Mouse (Mus musculus): ENCODE results near the gene Atp5k.

DNA sequence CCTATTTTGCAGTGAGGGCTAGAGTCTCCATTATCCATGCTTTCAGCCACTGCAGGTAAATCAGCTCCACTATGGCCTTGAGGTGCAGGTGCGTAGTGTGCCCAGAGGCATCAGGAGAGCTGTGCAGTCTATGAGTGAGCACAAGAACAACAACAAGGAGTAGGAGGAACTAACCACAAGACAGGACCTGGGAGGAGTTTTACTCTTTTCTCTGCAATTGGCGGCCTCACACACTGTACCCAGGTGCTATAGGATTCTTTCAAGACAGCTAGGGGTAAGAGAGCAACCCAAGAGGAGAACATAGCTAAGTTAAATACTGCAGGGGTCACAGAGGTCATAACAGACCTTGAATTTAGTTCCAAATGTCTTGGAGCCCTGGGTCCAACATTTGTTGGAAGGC is 24.5 kb upstream of the Atp5k start:
- no peak for TF ChIP-seq CTCF (IDR thresholded peaks at IDR 0.05; ENCODE audit: control insufficient read depth, insufficient read depth, low read length)
- TF ChIP-seq POLR2A (IDR thresholded peaks at IDR 0.05; ENCODE audit: borderline replicate concordance, control insufficient read depth, low read depth, low read length): no peak

Measured in bone marrow, adult 2 months (tissue).